Mouse (Mus musculus): ENCODE measurements around the gene Trf. TPM values are rescaled to one million over a fixed set of nuclear protein-coding genes. Genes with fewer than 3 reads are reported as not detected.

Trf gene
- polyA plus RNA-seq, 1 experiment: 56.8 TPM

DNA sequence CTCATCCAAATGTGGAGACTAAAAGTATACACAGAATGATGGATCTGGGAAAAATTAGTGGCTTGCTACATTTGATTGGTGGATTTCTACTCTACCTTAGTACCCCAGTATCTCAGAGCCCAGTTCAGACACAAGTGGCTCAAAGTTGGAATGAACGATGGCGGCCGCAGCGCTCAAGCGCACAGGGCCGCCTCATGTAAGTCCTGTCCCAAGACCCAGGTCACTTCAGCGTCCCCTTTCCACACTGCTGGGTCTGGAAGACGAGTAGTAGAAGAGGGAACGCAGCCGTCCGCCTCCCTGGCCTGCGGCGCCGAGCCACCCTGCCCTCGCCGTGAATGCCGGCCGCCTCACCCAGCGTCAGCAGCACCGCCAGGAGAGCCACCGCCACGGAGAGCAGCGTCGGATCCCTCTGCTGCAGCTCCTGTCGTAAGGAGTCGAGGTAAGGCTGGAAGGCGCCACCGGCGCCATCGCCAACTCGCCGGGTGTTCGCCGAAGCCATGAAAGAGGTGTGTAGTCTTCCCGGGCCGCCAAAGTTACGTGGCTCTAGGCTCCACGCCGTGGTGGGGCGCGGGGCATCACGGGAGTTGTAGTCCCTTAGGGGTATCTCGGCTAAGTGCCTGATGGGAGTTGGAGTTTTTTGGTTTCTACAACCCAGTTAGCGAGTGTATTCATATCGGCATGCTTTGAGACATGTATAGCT, 28.5 kb downstream of the Trf start, which contains the start of gene Srprb:
Gene Srprb, minus strand, starts transcription at position 577 of the 700 bp plus-strand sequence.
- H3K4me1 ChIP-seq: peaks cover 25% of the 10 kb centered on the region; the same call in 1 of the 2 replicates
- H3K9me3 ChIP-seq: peaks cover 3% of the 10 kb centered on the region; the same call in 1 of the 2 replicates
- peak within 1 kb of the TSS; percentile 96 for H3K4me3 ChIP-seq (replicated peaks)
- no peak for TF ChIP-seq GATA1 (IDR thresholded peaks at IDR 0.05; ENCODE audit: borderline replicate concordance, low read length)
- no peak for TF ChIP-seq FLI1 (IDR thresholded peaks at IDR 0.05; ENCODE audit: low read length)
- H3K36me3 ChIP-seq (replicated peaks; ENCODE audit: low read length): peaks cover 27% of the 10 kb centered on the region
- no peaks in the 10 kb centered on the region for H3K27me3 ChIP-seq (replicated peaks)

DNA sequence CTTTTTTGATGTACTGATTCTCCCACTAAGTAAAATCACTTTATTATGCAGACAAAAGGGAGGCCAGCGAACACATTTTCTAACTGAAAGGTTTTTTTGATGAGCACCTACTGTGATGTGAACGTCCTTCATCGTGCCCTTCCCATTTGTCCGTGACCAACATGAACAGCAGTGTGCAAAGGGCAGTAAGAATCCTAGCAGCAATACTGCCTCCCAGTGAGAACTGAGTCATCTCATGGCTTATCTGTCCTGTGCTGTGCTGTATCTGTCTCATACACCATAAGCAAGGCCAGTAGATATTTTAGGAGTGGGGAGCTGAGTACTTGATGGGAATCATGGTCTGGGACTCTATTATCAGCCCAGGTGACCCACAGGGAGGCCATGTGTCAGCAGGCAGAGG, 41.8 kb downstream of the Trf start:
- peaks cover 58% of the 10 kb centered on the region for H3K36me3 ChIP-seq (replicated peaks; ENCODE audit: low read length)
- H3K27me3 ChIP-seq (replicated peaks): peaks cover 2% of the 10 kb centered on the region
- no peaks in the 10 kb centered on the region for H3K9me3 ChIP-seq
- H3K4me3 ChIP-seq (replicated peaks): no peak overlapping the region
- no peak for TF ChIP-seq GATA1 (IDR thresholded peaks at IDR 0.05; ENCODE audit: borderline replicate concordance, low read length)
- TF ChIP-seq FLI1 (IDR thresholded peaks at IDR 0.05; ENCODE audit: low read length): no peak
- H3K4me1 ChIP-seq: peaks cover 3% of the 10 kb centered on the region; the same call in 1 of the 2 replicates

DNA sequence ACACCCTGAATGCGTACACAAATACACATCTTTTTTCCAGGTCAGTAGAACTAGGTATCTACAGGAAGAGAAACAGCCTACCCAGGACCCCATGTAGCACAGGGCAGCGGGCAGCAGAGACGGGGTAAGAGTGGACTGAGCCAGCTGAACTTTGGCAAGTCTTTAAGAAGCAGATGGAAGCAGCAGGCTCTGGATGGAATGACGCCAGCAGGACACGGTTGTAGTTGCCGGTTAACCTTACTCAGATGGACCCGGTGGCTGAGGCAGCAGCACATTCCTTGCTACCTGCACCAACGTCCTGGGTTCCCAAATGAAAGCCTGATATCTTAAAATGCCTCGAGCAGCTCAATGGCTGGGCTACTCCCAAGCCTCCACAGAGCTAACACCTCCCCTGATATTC, 43.5 kb downstream of the Trf start:
- no peaks in the 10 kb centered on the region for H3K9me3 ChIP-seq
- H3K4me3 ChIP-seq (replicated peaks): no peak overlapping the region
- peaks cover 2% of the 10 kb centered on the region for H3K27me3 ChIP-seq (replicated peaks)
- H3K4me1 ChIP-seq: peaks cover 6% of the 10 kb centered on the region; the same call in 1 of the 2 replicates
- TF ChIP-seq GATA1 (IDR thresholded peaks at IDR 0.05; ENCODE audit: borderline replicate concordance, low read length): no peak
- no peak for TF ChIP-seq FLI1 (IDR thresholded peaks at IDR 0.05; ENCODE audit: low read length)
- peaks cover 41% of the 10 kb centered on the region for H3K36me3 ChIP-seq (replicated peaks; ENCODE audit: low read length)

DNA sequence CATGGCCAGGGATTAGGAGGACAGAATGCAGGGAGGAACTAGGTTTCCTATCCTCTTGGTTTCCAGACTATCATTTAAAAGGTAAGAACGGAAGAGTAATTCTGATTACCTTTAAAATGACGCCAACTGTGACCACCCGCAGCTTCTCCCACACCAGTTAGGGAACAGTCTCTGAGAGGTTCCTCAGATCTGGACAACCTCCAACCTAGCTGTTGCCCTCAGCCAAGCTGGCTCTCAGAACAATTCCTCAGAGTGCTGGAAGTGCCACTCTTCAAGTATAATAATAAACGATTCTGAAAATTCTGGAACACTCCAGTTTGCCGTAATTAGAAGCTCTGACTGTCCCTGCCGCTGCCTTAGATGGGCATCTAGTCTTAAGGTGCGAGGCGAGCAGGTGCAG, 44.3 kb downstream of the Trf start:
- Histone ChIP-seq H3K4me3 (replicated peaks) (no peak overlapping the region), H3K36me3 (replicated peaks; ENCODE audit: low read length) (peaks cover 33% of the 10 kb centered on the region), H3K9me3 (no peaks in the 10 kb centered on the region), H3K4me1 (peaks cover 10% of the 10 kb centered on the region), H3K27me3 (replicated peaks) (peaks cover 2% of the 10 kb centered on the region)
- TF ChIP-seq GATA1 (IDR thresholded peaks at IDR 0.05; ENCODE audit: borderline replicate concordance, low read length): no peak

DNA sequence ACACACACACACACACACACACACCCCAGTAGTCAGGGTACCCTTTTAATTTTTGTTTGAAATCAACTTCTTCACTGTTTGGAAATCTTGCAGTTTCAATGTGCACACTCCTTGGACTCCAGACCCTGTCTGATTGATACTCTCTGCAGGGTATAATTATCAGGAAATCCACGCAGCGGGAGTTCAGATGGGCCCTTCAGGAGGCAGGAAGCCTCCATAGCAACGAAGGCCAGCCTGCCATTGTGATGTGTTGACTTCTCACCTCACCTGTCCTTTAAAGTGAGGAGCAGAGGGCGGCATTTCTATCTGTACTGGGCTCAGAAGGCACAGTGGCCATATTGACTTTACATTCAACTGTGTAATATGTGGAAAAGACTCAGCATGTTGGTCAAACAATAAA, 45.4 kb downstream of the Trf start:
- H3K4me1 ChIP-seq: peaks cover 21% of the 10 kb centered on the region
- TF ChIP-seq GATA1 (IDR thresholded peaks at IDR 0.05; ENCODE audit: borderline replicate concordance, low read length) (no peak), FLI1 (IDR thresholded peaks at IDR 0.05; ENCODE audit: low read length) (no peak)

DNA sequence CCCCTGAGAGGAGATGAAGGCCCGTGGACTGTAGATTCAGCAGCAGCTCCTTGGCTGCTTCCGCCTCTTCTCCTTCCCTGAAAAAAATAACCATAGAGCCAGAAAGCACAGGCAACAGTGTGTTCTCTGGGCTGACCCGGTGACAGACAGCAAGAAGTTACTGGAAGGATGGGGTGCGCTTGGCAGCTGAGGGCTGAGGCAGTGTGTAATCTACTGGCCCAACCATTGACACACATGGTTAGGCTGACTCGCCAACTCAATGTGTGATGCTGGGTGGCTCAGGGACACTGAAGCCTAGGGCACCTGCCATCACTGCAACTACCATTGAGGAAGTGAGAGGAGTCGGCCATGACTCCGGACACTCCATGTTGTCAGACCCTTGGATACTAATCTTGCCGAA, 48.4 kb downstream of the Trf start:
- H3K27me3 ChIP-seq (replicated peaks): peaks cover 27% of the 10 kb centered on the region
- TF ChIP-seq GATA1 (IDR thresholded peaks at IDR 0.05; ENCODE audit: borderline replicate concordance, low read length): no peak
- TF ChIP-seq FLI1 (IDR thresholded peaks at IDR 0.05; ENCODE audit: low read length): no peak
- peaks cover 18% of the 10 kb centered on the region for H3K4me1 ChIP-seq
- H3K4me3 ChIP-seq (replicated peaks): peak overlapping the region; percentile 7
- H3K36me3 ChIP-seq (replicated peaks; ENCODE audit: low read length): no peaks in the 10 kb centered on the region
- H3K9me3 ChIP-seq: no peaks in the 10 kb centered on the region

More for the DNA sequence above, 45.4 kb downstream of the Trf start:
- Histone ChIP-seq H3K27me3 (replicated peaks) (peaks cover 7% of the 10 kb centered on the region), H3K9me3 (no peaks in the 10 kb centered on the region), H3K4me3 (replicated peaks) (no peak overlapping the region), H3K36me3 (replicated peaks; ENCODE audit: low read length) (peaks cover 22% of the 10 kb centered on the region)

DNA sequence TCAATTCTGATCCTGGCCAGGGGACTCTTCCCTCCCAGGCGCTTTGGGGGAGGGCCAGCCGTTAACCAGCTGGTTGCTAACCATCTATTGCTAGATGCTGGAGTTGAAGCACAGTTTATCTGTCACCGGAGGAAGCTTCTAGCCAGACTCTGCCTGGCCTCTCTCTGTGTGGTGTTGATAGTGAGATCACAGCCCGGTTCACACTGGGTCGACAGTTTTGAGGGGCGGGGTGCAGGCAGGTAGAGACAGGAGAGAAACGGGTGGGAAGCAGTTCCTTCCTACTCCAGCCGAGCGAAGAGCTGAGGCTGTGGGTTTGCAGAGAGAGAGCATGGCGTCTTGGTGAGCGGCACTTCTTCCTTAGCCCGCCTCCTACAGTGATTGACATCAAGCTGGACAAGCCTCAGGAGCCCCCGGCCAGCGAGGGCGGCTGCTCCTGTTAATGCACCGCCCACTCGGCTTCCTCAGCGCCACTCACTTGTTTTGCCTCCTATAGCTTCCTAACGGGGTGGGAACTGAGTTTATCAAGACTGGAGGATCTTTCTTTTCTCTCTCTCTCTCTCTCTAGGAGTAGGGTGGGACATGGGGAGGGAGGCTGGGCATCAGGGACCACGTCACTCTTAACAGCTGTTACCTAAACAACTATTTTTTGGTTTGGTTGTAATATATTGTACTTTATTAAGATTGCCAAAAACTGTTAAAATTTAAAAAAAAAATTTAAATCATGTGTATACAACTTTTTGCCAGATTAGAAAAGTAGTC, 49.3 kb downstream of the Trf start:
- Histone ChIP-seq H3K4me3 (replicated peaks) (peak overlapping the region; percentile 88), H3K27me3 (replicated peaks) (peaks cover 34% of the 10 kb centered on the region), H3K36me3 (replicated peaks; ENCODE audit: low read length) (no peaks in the 10 kb centered on the region), H3K4me1 (peaks cover 18% of the 10 kb centered on the region), H3K9me3 (no peaks in the 10 kb centered on the region)
- TF ChIP-seq FLI1 (IDR thresholded peaks at IDR 0.05; ENCODE audit: low read length): no peak
- no peak for TF ChIP-seq GATA1 (IDR thresholded peaks at IDR 0.05; ENCODE audit: borderline replicate concordance, low read length)

DNA sequence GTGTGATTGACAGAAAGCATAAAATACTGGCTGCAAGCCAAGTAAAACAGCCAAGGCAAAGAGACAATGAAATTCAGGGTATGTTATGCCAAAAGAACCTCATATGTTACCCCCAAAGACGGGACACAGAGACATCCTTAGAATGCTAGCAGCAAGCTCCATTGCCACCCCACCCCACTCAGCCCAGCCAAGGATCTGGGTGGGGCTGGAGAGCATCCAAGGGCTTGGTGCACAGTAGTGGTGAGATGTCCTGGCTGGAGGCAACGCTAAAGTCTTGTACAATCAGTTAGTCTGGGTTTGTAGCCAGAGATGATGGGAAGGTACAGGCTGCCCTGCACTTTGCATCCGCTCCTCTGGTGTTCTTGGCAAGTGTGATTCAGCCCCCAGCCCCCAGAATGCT, 49.9 kb downstream of the Trf start:
- Histone ChIP-seq H3K27me3 (replicated peaks) (peaks cover 40% of the 10 kb centered on the region), H3K4me3 (replicated peaks) (peak overlapping the region; percentile 88), H3K9me3 (no peaks in the 10 kb centered on the region), H3K4me1 (peaks cover 18% of the 10 kb centered on the region), H3K36me3 (replicated peaks; ENCODE audit: low read length) (no peaks in the 10 kb centered on the region)
- TF ChIP-seq FLI1 (IDR thresholded peaks at IDR 0.05; ENCODE audit: low read length) (no peak), GATA1 (IDR thresholded peaks at IDR 0.05; ENCODE audit: borderline replicate concordance, low read length) (no peak)

DNA sequence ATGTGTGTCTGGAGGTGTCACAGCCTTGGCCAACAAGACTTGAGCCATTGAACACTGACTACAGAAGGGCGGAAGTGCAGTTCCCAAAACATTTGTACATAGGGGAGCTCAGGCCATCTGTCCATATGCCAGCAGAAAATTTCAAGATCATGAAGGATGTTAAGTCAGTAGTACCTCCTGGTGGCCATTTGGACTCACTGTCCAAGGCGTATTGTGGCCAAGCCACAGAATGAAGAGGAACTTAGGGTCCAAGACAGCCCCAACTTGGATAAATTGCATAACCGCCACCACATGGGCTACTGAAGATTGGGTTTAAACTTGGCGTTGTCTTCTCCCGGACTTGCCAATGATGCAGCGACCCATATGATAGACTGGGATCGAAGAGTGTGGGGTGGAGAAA, 54.6 kb downstream of the Trf start:
- peaks cover 13% of the 10 kb centered on the region for H3K4me1 ChIP-seq
- no peaks in the 10 kb centered on the region for H3K9me3 ChIP-seq
- no peaks in the 10 kb centered on the region for H3K36me3 ChIP-seq (replicated peaks; ENCODE audit: low read length)
- no peak overlapping the region for H3K4me3 ChIP-seq (replicated peaks)
- no peak for TF ChIP-seq FLI1 (IDR thresholded peaks at IDR 0.05; ENCODE audit: low read length)
- no peak for TF ChIP-seq GATA1 (IDR thresholded peaks at IDR 0.05; ENCODE audit: borderline replicate concordance, low read length)
- peaks cover 65% of the 10 kb centered on the region for H3K27me3 ChIP-seq (replicated peaks)
